Mouse (Mus musculus): ENCODE results near the gene Prss36. TPM values are rescaled to one million over a fixed set of nuclear protein-coding genes. Genes with fewer than 3 reads are reported as not detected.

The Prss36 gene
- total RNA-seq (2014; fragmentation: Nextera tagmentation), result 4.0 and 5.4 TPM in 2 replicates
- total RNA-seq (2017), result 0.76 and 4.9 TPM in 2 replicates
- 8.5 and 8.9 TPM in 2 replicates for polyA plus RNA-seq (2012)

- Histone ChIP-seq H3K27me3 (ENCODE audit: insufficient read depth, low read length) (peaks cover 70% of the 10 kb centered on the region), H3K36me3 (replicated peaks) (no peaks in the 10 kb centered on the region), H3K4me1 (ENCODE audit: insufficient read depth, low read depth, low read length) (no peaks in the 10 kb centered on the region), H3K9me3 (replicated peaks) (no peaks in the 10 kb centered on the region), H3K4me3 (ENCODE audit: low read depth, low read length) (no peak within 1 kb of the TSS)
- TF ChIP-seq GATA1 (IDR thresholded peaks at IDR 0.05; ENCODE audit: borderline replicate concordance, low read length), result no peak
- ATAC-seq (ENCODE audit: extremely low read depth, insufficient number of reproducible peaks, low FRiP score, poor library complexity, severe bottlenecking), result no peak
- DNase-seq (ENCODE audit: low spot score), result no peak
These were observed at the start of gene Prss36 for GRCm38 (mm10) chr7:127946470-127947023. TSS of gene Prss36 (minus strand) at chr7:127946725.

GRCm38 (mm10) chr7:127993341-127993977, 46.9 kb upstream of the Prss36 start, which contains the start of gene Pycard:
TSS of gene Pycard (minus strand) at chr7:127993867.
- Histone ChIP-seq H3K36me3 (replicated peaks) (peaks cover 89% of the 10 kb centered on the region), H3K27me3 (ENCODE audit: insufficient read depth, low read length) (no peaks in the 10 kb centered on the region), H3K9me3 (replicated peaks) (no peaks in the 10 kb centered on the region), H3K4me1 (ENCODE audit: insufficient read depth, low read depth, low read length) (peaks cover 33% of the 10 kb centered on the region), H3K4me3 (ENCODE audit: low read depth, low read length) (peak within 1 kb of the TSS; percentile 8; the same call in 1 of the 2 replicates)
- no peak for ATAC-seq (ENCODE audit: extremely low read depth, insufficient number of reproducible peaks, low FRiP score, poor library complexity, severe bottlenecking)
- no peak for TF ChIP-seq GATA2 (IDR thresholded peaks at IDR 0.05; ENCODE audit: borderline replicate concordance, low read depth, low read length)
- TF ChIP-seq CTCF (IDR thresholded peaks at IDR 0.05; ENCODE audit: low read depth, low read length), result no peak
- no peak for TF ChIP-seq TAL1 (conservative IDR thresholded peaks at IDR 0.05; ENCODE audit: low read depth, low read length)
- DNase-seq (ENCODE audit: low spot score), result peak; percentile 23

- H3K36me3 ChIP-seq (replicated peaks), result peaks cover 91% of the 10 kb centered on the region
- H3K9me3 ChIP-seq (replicated peaks), result no peaks in the 10 kb centered on the region
- no peak for TF ChIP-seq CTCF (IDR thresholded peaks at IDR 0.05; ENCODE audit: low read depth, low read length)
- no peak for TF ChIP-seq GATA1 (IDR thresholded peaks at IDR 0.05; ENCODE audit: borderline replicate concordance, low read length)
- 0 out of 2 replicates have a peak, but pooled peaks have one; percentile 46 for TF ChIP-seq POLR2AphosphoS5 (IDR thresholded peaks at IDR 0.05; ENCODE audit: insufficient replicate concordance, low read depth, low read length)
- TF ChIP-seq GATA2 (IDR thresholded peaks at IDR 0.05; ENCODE audit: borderline replicate concordance, low read depth, low read length), result no peak
- no peak for TF ChIP-seq TAL1 (conservative IDR thresholded peaks at IDR 0.05; ENCODE audit: low read depth, low read length)
- H3K4me3 ChIP-seq (ENCODE audit: low read depth, low read length), result no peak overlapping the region
- ATAC-seq (ENCODE audit: extremely low read depth, insufficient number of reproducible peaks, low FRiP score, poor library complexity, severe bottlenecking) (0 out of 2 replicates have a peak, but pooled peaks have one; percentile 11), DNase-seq (ENCODE audit: low spot score) (no peak)
- peaks cover 35% of the 10 kb centered on the region for H3K4me1 ChIP-seq (ENCODE audit: insufficient read depth, low read depth, low read length)
- H3K27me3 ChIP-seq (ENCODE audit: insufficient read depth, low read length), result no peaks in the 10 kb centered on the region
These were observed 46.2 kb upstream of the Prss36 start for GRCm38 (mm10) chr7:127992488-127993340.

GRCm38 (mm10) chr7:127991643-127992487, 45.3 kb upstream of the Prss36 start:
- H3K4me1 ChIP-seq (ENCODE audit: insufficient read depth, low read depth, low read length), result peaks cover 35% of the 10 kb centered on the region
- H3K36me3 ChIP-seq (replicated peaks), result peaks cover 92% of the 10 kb centered on the region
- no peak overlapping the region for H3K4me3 ChIP-seq (ENCODE audit: low read depth, low read length)

DNA sequence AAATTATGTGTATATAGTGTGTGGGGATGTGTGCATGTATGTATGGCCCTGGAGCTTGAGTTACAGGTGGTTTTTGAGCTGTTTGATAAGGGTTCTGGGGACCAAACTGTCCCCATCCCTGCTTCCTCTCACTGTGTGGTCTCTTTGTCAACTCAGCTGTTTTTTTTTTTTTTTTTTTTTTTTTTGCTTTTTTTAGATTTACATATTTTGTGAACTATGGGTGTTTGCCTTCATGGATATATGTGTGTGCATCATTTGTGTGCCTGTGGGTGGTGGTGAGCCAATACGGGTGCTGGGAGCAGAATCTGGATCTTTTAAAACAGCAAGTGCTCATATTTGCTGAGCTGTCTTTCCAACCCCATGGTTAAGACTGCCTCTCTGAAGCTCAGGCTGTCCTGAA, 42.4 kb upstream of the Prss36 start:
- peaks cover 33% of the 10 kb centered on the region for H3K4me1 ChIP-seq (ENCODE audit: insufficient read depth, low read depth, low read length)
- H3K36me3 ChIP-seq (replicated peaks), result peaks cover 97% of the 10 kb centered on the region
- H3K4me3 ChIP-seq (ENCODE audit: low read depth, low read length), result no peak overlapping the region
- no peak for TF ChIP-seq GATA1 (IDR thresholded peaks at IDR 0.05; ENCODE audit: borderline replicate concordance, low read length)
- TF ChIP-seq GATA2 (IDR thresholded peaks at IDR 0.05; ENCODE audit: borderline replicate concordance, low read depth, low read length), result no peak
- no peak for TF ChIP-seq TAL1 (conservative IDR thresholded peaks at IDR 0.05; ENCODE audit: low read depth, low read length)
- no peak for TF ChIP-seq CTCF (IDR thresholded peaks at IDR 0.05; ENCODE audit: low read depth, low read length)
- no peak for TF ChIP-seq POLR2AphosphoS5 (IDR thresholded peaks at IDR 0.05; ENCODE audit: insufficient replicate concordance, low read depth, low read length)
- DNase-seq (ENCODE audit: low spot score) (no peak), ATAC-seq (ENCODE audit: extremely low read depth, insufficient number of reproducible peaks, low FRiP score, poor library complexity, severe bottlenecking) (no peak)
- no peaks in the 10 kb centered on the region for H3K27me3 ChIP-seq (ENCODE audit: insufficient read depth, low read length)
- H3K9me3 ChIP-seq (replicated peaks), result no peaks in the 10 kb centered on the region

More at GRCm38 (mm10) chr7:127991643-127992487, 45.3 kb upstream of the Prss36 start:
- DNase-seq (ENCODE audit: low spot score), result no peak
- Histone ChIP-seq H3K27me3 (ENCODE audit: insufficient read depth, low read length) (no peaks in the 10 kb centered on the region), H3K9me3 (replicated peaks) (no peaks in the 10 kb centered on the region)
- no peak for TF ChIP-seq POLR2AphosphoS5 (IDR thresholded peaks at IDR 0.05; ENCODE audit: insufficient replicate concordance, low read depth, low read length)
- no peak; the same call in 1 of the 2 replicates for TF ChIP-seq CTCF (IDR thresholded peaks at IDR 0.05; ENCODE audit: low read depth, low read length)
- TF ChIP-seq GATA2 (IDR thresholded peaks at IDR 0.05; ENCODE audit: borderline replicate concordance, low read depth, low read length), result no peak
- no peak for TF ChIP-seq TAL1 (conservative IDR thresholded peaks at IDR 0.05; ENCODE audit: low read depth, low read length)
- TF ChIP-seq GATA1 (IDR thresholded peaks at IDR 0.05; ENCODE audit: borderline replicate concordance, low read length), result no peak
- ATAC-seq (ENCODE audit: extremely low read depth, insufficient number of reproducible peaks, low FRiP score, poor library complexity, severe bottlenecking), result peak; percentile 45; the same call in 1 of the 2 replicates

Data from G1E (cell line).